ENCODE assay signal across 15 mouse cellular contexts in the genomic region with DNA sequence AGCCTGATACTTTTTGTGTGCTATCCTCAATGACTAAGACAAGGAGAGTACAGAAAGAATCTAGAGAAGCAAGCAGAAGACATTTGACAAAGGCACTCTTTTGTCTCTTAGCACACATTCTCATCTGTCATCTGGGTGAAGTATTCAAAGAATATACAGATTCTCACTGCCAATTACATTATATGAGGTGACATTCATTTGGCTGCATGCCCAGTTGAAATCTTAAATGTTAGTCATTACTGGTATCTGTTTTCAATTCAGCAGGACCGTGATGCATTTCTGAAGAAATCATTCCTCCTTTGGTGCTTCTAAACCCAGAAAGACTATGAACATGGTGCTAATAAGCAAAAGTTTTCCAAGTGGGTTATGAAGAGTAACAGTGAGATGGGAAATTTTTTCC.
"Had no signal": no experiment of that assay in that cellular context is flagged by ENCODE, and none has a peak within 500 bp of the region (broad histone marks: within the 10 kb centered on the region; RNA-seq: fewer than 3 reads in every experiment).

No protein-coding gene starts in this region.

- H3K4me3 ChIP-seq: megakaryocyte, embryonic 14.5 days; midbrain, embryonic 13.5 days; midbrain, embryonic 15.5 days; neural tube, embryonic 12.5 days; stomach, embryonic 15.5 days had no signal

- ATAC-seq: liver, postnatal 0 days; midbrain, embryonic 13.5 days; midbrain, embryonic 15.5 days had no signal

- H3K9me3 ChIP-seq: midbrain, embryonic 13.5 days; midbrain, embryonic 15.5 days; neural tube, embryonic 12.5 days; stomach, embryonic 15.5 days had no signal

- H3K4me2 ChIP-seq: midbrain, embryonic 11.5 days; midbrain, embryonic 13.5 days; midbrain, embryonic 15.5 days; neural tube, embryonic 12.5 days; stomach, embryonic 15.5 days had no signal

- H3K9ac ChIP-seq: liver, postnatal 0 days; midbrain, embryonic 13.5 days; midbrain, embryonic 15.5 days; neural tube, embryonic 12.5 days; stomach, embryonic 15.5 days had no signal

- H3K36me3 ChIP-seq: midbrain, embryonic 13.5 days; midbrain, embryonic 15.5 days; neural tube, embryonic 12.5 days; stomach, embryonic 15.5 days had no signal

- H3K27ac ChIP-seq: macrophage; midbrain, embryonic 13.5 days; midbrain, embryonic 15.5 days; neural tube, embryonic 12.5 days; stomach, embryonic 15.5 days; stomach, postnatal 0 days had no signal

- H3K27me3 ChIP-seq: midbrain, embryonic 13.5 days; midbrain, embryonic 15.5 days; neural tube, embryonic 12.5 days; stomach, embryonic 15.5 days had no signal

- H3K4me1 ChIP-seq: megakaryocyte, embryonic 14.5 days; midbrain, embryonic 13.5 days; midbrain, embryonic 15.5 days; neural tube, embryonic 12.5 days; stomach, embryonic 15.5 days had no signal

- DNase-seq: liver, postnatal 0 days; lung, adult 2 months; lung, postnatal 10 days; right cerebral cortex, postnatal 14 days; thymus, adult 2 months; thymus, postnatal 25 days; thymus, postnatal 4 days had no signal
